Mouse (Mus musculus) liver, embryonic 14.5 days (tissue): ENCODE measurements around the gene Pcbp3. TPM values are rescaled to one million over a fixed set of nuclear protein-coding genes. Genes with fewer than 3 reads are reported as not detected.

Source experiments
- ATAC-seq: fragments of 200-750 bp; cut with Nextera tagmentation; 2 replicates; pipeline ENCODE4 v1.8.0; 2017; ENCODE audit warnings: moderate number of reproducible peaks, mild to moderate bottlenecking, moderate library complexity; ENCODE audit not compliant: insufficient read depth
- DNase-seq, 3 experiments: peaks; one replicate each; pipeline ENCODE4 v3.0.0-alpha.2; 2012 to 2013; ENCODE audit warnings: low read depth in 3 of 3, low spot score in 3 of 3
- H3K27ac ChIP-seq: fragments of 300-500 bp; sonication (generic); 2 replicates; pipeline ENCODE4 v1.5.1; 2014; ENCODE audit warnings: moderate library complexity, mild to moderate bottlenecking, control low read depth, inconsistent platforms
- H3K27me3 ChIP-seq: fragments of 300-500 bp; sonication (generic); 2 replicates; pipeline ENCODE4 v1.6.1; 2014; ENCODE audit warnings: mild to moderate bottlenecking, low read length, moderate library complexity; ENCODE audit not compliant: control insufficient read depth, insufficient read depth
- H3K36me3 ChIP-seq: fragments of 300-500 bp; sonication (generic); replicated peaks from 2 replicates; pipeline ENCODE4 v1.6.1; 2014; ENCODE audit warnings: low read depth; ENCODE audit not compliant: control insufficient read depth, insufficient read depth
- H3K4me1 ChIP-seq, 2 experiments: fragments of 200-500 bp in 1 of 2; fragments of 300-500 bp in 1 of 2; sonication (generic) in 1 of 2; replicated peaks; 2 replicates each; pipeline ENCODE4 v1.6.1; 2012 to 2014; ENCODE audit warnings: antibody characterized with exemption in 1 of 2, inconsistent platforms in 1 of 2, low read length in 1 of 2; ENCODE audit not compliant: control insufficient read depth in 2 of 2, insufficient read depth in 2 of 2
- H3K4me2 ChIP-seq: fragments of 300-500 bp; sonication (generic); 2 replicates; pipeline ENCODE4 v1.6.1; 2014; ENCODE audit warnings: low read depth, mild to moderate bottlenecking, control low read depth, moderate library complexity
- H3K4me3 ChIP-seq, 2 experiments: fragments of 200-500 bp in 1 of 2; fragments of 300-500 bp in 1 of 2; sonication (generic) in 1 of 2; 2 replicates each; pipeline ENCODE4 v1.5.1; 2012 to 2014; ENCODE audit warnings: low read depth in 2 of 2, low read length in 2 of 2, mild to moderate bottlenecking in 2 of 2, control low read depth in 1 of 2, inconsistent platforms in 1 of 2, moderate library complexity in 1 of 2; ENCODE audit not compliant: insufficient read depth in 1 of 2
- H3K9ac ChIP-seq: fragments of 300-500 bp; sonication (generic); replicated peaks from 2 replicates; pipeline ENCODE4 v1.6.1; 2014; ENCODE audit warnings: mild to moderate bottlenecking, control low read depth, moderate library complexity
- H3K9me3 ChIP-seq: fragments of 300-500 bp; sonication (generic); 2 replicates; pipeline ENCODE4 v1.6.1; 2016; ENCODE audit warnings: low read length, mixed read lengths; ENCODE audit not compliant: control insufficient read depth
- CTCF ChIP-seq: IDR thresholded peaks from 2 replicates; pipeline ENCODE4 v1.5.1; 2016; ENCODE audit warnings: antibody characterized with exemption, low read depth, control low read depth
- EP300 ChIP-seq: IDR thresholded peaks from 2 replicates; pipeline ENCODE4 v1.6.1; 2016; ENCODE audit warnings: antibody characterized with exemption, low read depth
- WGBS: fragments of 180-500 bp; shearing (Covaris S2); extraction: QIAGEN DNeasy Blood & Tissue Kit; methylation state at CpG from one replicate; pipeline ENCODE4 v1.1.7; 2014; ENCODE audit not compliant: insufficient replicate concordance; 5-methylcytosine and 5-hydroxymethylcytosine counted together
- polyA plus RNA-seq, 2 experiments: library from polyadenylated mRNA; depleted of rRNA in 1 of 2; stranded (reverse) in 1 of 2; unstranded in 1 of 2; fragments of >200 nt; fragmentation: Nextera tagmentation in 1 of 2; extraction: Ambion mirVana in 1 of 2; gene quantifications; 2 replicates each; pipeline versions ENCODE4 v1.2.1 to v1.2.3; 2012 to 2014

Pcbp3 gene
- polyA plus RNA-seq, 2 experiments = 2.0 to 2.6 TPM

- 0 out of 4 replicates have a peak, but pooled peaks cover 0 to 2% of the 10 kb centered on the region in 2 experiments for H3K4me1 ChIP-seq
- H3K27me3 ChIP-seq = no peaks in the 10 kb centered on the region
- no peak overlapping the region for H3K4me2 ChIP-seq
- DNase-seq (no peak), ATAC-seq (peak; percentile 26; the same call in 1 of the 2 replicates)
- H3K36me3 ChIP-seq = no peaks in the 10 kb centered on the region
- H3K9ac ChIP-seq = no peak overlapping the region
- TF ChIP-seq EP300 (no peak), CTCF (no peak)
- H3K27ac ChIP-seq = no peak overlapping the region
- no peaks in the 10 kb centered on the region for H3K9me3 ChIP-seq
- WGBS = 64% methylated on average over 17 of the region's 17 CpGs
- H3K4me3 ChIP-seq = no peak overlapping the region
Observed at GRCm38 (mm10) chr10:76997759-76998513, 36.2 kb upstream of the Pcbp3 start.

GRCm38 (mm10) chr10:76992456-76992855, 30.8 kb upstream of the Pcbp3 start:
- Histone ChIP-seq H3K9me3 (no peaks in the 10 kb centered on the region), H3K27ac (no peak overlapping the region), H3K27me3 (no peaks in the 10 kb centered on the region), H3K9ac (no peak overlapping the region), H3K4me3 (no peak overlapping the region), H3K36me3 (no peaks in the 10 kb centered on the region), H3K4me2 (no peak overlapping the region), H3K4me1 (0 out of 4 replicates have a peak, but pooled peaks cover 0 to under 1% of the 10 kb centered on the region in 2 experiments)
- DNase-seq (no peak), ATAC-seq (no peak)
- WGBS = 27% methylated on average over 3 of the region's 3 CpGs
- TF ChIP-seq CTCF (no peak), EP300 (no peak)

GRCm38 (mm10) chr10:76988586-76988985, 26.9 kb upstream of the Pcbp3 start:
- H3K4me3 ChIP-seq = no peak overlapping the region
- whole genome bisulfite sequencing = 64% methylated on average over 5 of the region's 5 CpGs
- no peaks in the 10 kb centered on the region for H3K9me3 ChIP-seq
- ATAC-seq = no peak
- H3K4me2 ChIP-seq = no peak overlapping the region
- TF ChIP-seq CTCF (no peak), EP300 (no peak)
- no peaks in the 10 kb centered on the region for H3K4me1 ChIP-seq
- H3K36me3 ChIP-seq = no peaks in the 10 kb centered on the region
- no peaks in the 10 kb centered on the region; the same call in 1 of the 2 replicates for H3K27me3 ChIP-seq
- no peak for DNase-seq
- H3K27ac ChIP-seq = no peak overlapping the region
- H3K9ac ChIP-seq = no peak overlapping the region

GRCm38 (mm10) chr10:76978042-76978441, 16.4 kb upstream of the Pcbp3 start:
- ATAC-seq (no peak), DNase-seq (peak in 1 of 3 experiments; percentile 16)
- H3K4me2 ChIP-seq = no peak overlapping the region
- H3K9me3 ChIP-seq = no peaks in the 10 kb centered on the region
- H3K36me3 ChIP-seq = no peaks in the 10 kb centered on the region
- WGBS = 28% methylated on average over 2 of the region's 2 CpGs
- TF ChIP-seq CTCF = no peak
- TF ChIP-seq EP300 = no peak
- H3K4me1 ChIP-seq = no peaks in the 10 kb centered on the region
- H3K27ac ChIP-seq = no peak overlapping the region
- H3K9ac ChIP-seq = no peak overlapping the region
- H3K4me3 ChIP-seq = no peak overlapping the region
- H3K27me3 ChIP-seq = no peaks in the 10 kb centered on the region

GRCm38 (mm10) chr10:76976699-76977098, 15.0 kb upstream of the Pcbp3 start:
- ATAC-seq (no peak), DNase-seq (no peak)
- H3K4me3 ChIP-seq = no peak overlapping the region
- no peaks in the 10 kb centered on the region for H3K36me3 ChIP-seq
- H3K4me2 ChIP-seq = no peak overlapping the region
- no peak overlapping the region for H3K9ac ChIP-seq
- H3K27ac ChIP-seq = no peak overlapping the region
- no peaks in the 10 kb centered on the region for H3K9me3 ChIP-seq
- H3K4me1 ChIP-seq = no peaks in the 10 kb centered on the region
- TF ChIP-seq CTCF (no peak), EP300 (no peak)
- H3K27me3 ChIP-seq = no peaks in the 10 kb centered on the region
- WGBS = 43% methylated on average over 4 of the region's 4 CpGs
